Mouse (Mus musculus): ENCODE results near the gene Ehhadh. TPM values are rescaled to one million over a fixed set of nuclear protein-coding genes. Genes with fewer than 3 reads are reported as not detected.
"Not testable (repeated sequence)": the region's sequence is repeated elsewhere in the genome, so short reads cannot be mapped to it uniquely, and the experiment has no call there.

Gene Ehhadh
- polyA plus RNA-seq, 1 experiment = 3.8 TPM

DNA sequence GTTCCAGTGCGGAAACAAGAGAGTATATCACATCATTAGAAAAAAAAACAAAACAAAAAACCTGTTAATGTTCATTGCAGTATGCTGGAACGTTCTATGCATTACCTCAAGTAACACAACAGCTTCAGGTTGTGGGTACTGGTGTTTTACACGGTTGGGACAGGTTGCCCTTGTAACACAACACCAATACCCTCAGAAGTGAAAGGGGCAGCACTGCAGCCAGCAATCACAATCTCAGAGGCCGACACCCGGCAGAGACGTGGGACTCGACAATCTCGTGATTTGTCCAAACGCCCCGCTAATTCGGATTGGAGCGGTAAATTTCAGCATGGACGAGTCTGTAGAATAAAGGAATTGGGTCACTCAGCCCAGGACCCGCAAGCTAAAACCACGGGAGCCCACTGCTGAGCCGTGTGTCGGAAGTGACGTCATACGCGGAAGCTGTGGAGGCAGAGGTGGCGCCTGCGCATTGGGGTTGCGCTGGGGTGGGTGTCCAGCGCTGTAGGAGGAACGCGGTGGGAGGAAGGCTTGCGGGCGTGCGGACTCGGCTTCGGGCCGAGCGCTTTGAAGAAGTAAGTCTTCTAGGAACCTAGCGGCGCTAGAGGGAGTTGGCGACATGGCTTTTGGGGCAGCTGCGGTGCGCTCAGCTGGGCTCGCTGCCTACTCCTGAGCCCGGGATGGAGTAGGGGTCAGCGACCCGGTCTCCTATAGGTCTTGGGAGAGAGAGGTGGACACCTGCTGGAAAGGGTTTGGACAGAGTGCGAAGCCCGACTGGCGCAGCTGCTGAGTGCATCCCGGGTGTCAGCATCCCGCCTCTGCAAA, 6.5 kb upstream of the Ehhadh start, which contains the start of gene Map3k13:
TSS of gene Map3k13 (plus strand) at position 472 of the 822 bp plus-strand sequence.
- peak; percentile 94 to 95 for DNase-seq
- H3K27ac ChIP-seq (ENCODE audit: insufficient read depth, low read length) = peak within 1 kb of the TSS; percentile 89
- peak; percentile 98 for TF ChIP-seq POLR2A (IDR thresholded peaks at IDR 0.05; ENCODE audit: borderline replicate concordance, insufficient read depth, low read length)
- TF ChIP-seq CTCF (IDR thresholded peaks at IDR 0.05; ENCODE audit: borderline replicate concordance, insufficient read depth, low read depth, low read length) = no peak; the same call in 1 of the 2 replicates
- H3K4me3 ChIP-seq (replicated peaks; ENCODE audit: insufficient read depth, low read depth, low read length) = peak within 1 kb of the TSS; percentile 96
- H3K4me1 ChIP-seq (ENCODE audit: control insufficient read depth, insufficient read depth, low read length) = peaks cover 8% of the 10 kb centered on the region; the same call in 1 of the 2 replicates
- WGBS = 2% methylated on average over 47 of the region's 47 CpGs
- no peaks in the 10 kb centered on the region for H3K27me3 ChIP-seq (ENCODE audit: control insufficient read depth, insufficient read depth, low read length)

DNA sequence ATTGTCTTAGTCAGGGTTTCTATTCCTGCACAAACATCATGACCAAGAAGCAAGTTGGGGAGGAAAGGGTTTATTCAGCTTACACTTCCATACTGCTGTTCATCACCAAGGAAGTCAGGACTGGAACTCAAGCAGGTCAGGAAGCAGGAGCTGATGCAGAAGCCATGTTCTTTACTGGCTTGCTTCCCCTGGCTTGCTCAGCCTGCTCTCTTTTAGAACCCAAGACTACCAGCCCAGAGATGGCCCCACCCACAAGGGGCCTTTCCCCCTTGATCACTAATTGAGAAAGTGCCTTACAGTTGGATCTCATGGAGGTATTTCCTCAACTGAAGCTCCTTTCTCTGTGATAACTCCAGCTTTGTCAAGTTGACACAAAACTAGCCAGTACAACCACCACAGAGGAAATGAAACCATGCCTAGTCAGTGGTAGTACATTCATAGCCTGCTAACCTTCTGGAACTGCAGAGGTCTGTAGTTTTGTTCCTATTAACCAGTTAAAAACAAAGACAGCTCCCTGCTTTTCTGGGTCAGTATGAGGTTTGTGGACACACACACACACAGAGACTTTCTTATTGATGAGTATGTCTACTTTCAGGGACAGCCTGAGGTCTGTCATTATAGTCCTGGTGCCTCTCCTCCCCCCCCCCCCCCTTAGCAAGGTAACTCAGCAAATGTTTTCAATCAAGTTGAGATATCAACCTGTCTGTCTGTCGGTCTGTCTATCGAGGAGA, 5.6 kb upstream of the Ehhadh start:
- DNase-seq; H3K4me1 ChIP-seq (ENCODE audit: control insufficient read depth, insufficient read depth, low read length); H3K27ac ChIP-seq (ENCODE audit: insufficient read depth, low read length); H3K4me3 ChIP-seq (replicated peaks; ENCODE audit: insufficient read depth, low read depth, low read length); H3K27me3 ChIP-seq (ENCODE audit: control insufficient read depth, insufficient read depth, low read length): not testable (repeated sequence)
- WGBS = 36% methylated on average over 2 of the region's 2 CpGs

DNA sequence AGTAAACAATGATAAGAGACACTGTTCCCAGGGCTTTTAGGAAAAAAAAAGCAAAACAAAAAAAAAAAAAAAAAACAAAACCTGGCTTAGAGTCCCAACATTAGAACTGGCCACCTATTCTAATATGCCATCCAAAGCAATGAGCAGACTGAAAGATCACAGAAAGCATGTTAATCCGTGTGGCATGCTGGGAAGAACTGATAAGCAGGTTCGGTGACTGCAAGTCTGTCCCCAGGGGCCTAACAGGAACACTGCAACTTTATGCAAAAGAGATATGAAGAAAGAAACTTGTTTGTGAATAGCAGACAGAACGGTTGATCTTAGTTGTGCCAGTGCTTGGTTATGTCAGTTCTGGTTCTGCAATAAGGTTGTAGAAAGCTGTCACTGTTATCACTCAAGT, 4.2 kb upstream of the Ehhadh start:
- WGBS = 65% methylated on average over 3 of the region's 3 CpGs
- H3K4me3 ChIP-seq (replicated peaks; ENCODE audit: insufficient read depth, low read depth, low read length) = no peak overlapping the region
- H3K27ac ChIP-seq (ENCODE audit: insufficient read depth, low read length) = no peak overlapping the region
- TF ChIP-seq POLR2A (IDR thresholded peaks at IDR 0.05; ENCODE audit: borderline replicate concordance, insufficient read depth, low read length) = no peak
- TF ChIP-seq CTCF (IDR thresholded peaks at IDR 0.05; ENCODE audit: borderline replicate concordance, insufficient read depth, low read depth, low read length) = no peak
- DNase-seq = no peak
- peaks cover 5% of the 10 kb centered on the region; the same call in 1 of the 2 replicates for H3K4me1 ChIP-seq (ENCODE audit: control insufficient read depth, insufficient read depth, low read length)
- H3K27me3 ChIP-seq (ENCODE audit: control insufficient read depth, insufficient read depth, low read length) = no peaks in the 10 kb centered on the region

- WGBS = 19% methylated on average over 1 of the region's 1 CpGs
- Histone ChIP-seq H3K27ac (ENCODE audit: insufficient read depth, low read length) (no peak overlapping the region), H3K27me3 (ENCODE audit: control insufficient read depth, insufficient read depth, low read length) (no peaks in the 10 kb centered on the region), H3K4me3 (replicated peaks; ENCODE audit: insufficient read depth, low read depth, low read length) (no peak overlapping the region), H3K4me1 (ENCODE audit: control insufficient read depth, insufficient read depth, low read length) (peaks cover under 1% of the 10 kb centered on the region; the same call in 1 of the 2 replicates)
- DNase-seq = no peak
- TF ChIP-seq POLR2A (IDR thresholded peaks at IDR 0.05; ENCODE audit: borderline replicate concordance, insufficient read depth, low read length) (no peak), CTCF (IDR thresholded peaks at IDR 0.05; ENCODE audit: borderline replicate concordance, insufficient read depth, low read depth, low read length) (no peak)
These were observed 2.9 kb upstream of the Ehhadh start for GRCm38 (mm10) chr16:21790469-21790868.

DNA sequence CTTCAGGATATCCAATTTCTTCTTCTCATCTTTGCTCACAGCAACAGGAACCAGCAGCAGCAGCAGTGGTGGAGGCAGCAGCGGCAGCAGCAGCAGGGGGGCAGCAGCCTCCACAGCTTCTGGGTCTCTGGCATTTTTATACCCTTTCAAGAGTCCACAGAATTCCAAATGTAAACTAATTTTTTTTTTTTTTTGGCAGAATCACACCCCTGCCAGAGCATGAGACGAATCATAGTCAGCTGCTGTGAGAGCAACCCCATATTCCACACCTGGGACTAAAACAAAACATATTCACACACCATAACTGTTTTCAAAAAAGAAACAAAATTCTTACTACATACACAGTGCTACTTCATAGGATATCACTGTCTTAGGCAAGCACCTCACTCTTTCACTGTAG, 1.6 kb upstream of the Ehhadh start:
- no peaks in the 10 kb centered on the region for H3K27me3 ChIP-seq (ENCODE audit: control insufficient read depth, insufficient read depth, low read length)
- no peak for DNase-seq
- WGBS = 78% methylated on average over 2 of the region's 2 CpGs

GRCm38 (mm10) chr16:21788581-21788980, 974 bp upstream of the Ehhadh start:
- H3K27me3 ChIP-seq (ENCODE audit: control insufficient read depth, insufficient read depth, low read length) = no peaks in the 10 kb centered on the region
- no peaks in the 10 kb centered on the region for H3K4me1 ChIP-seq (ENCODE audit: control insufficient read depth, insufficient read depth, low read length)
- no peak overlapping the region for H3K4me3 ChIP-seq (replicated peaks; ENCODE audit: insufficient read depth, low read depth, low read length)
- DNase-seq = no peak
- WGBS = 58% methylated on average over 3 of the region's 3 CpGs
- no peak overlapping the region for H3K27ac ChIP-seq (ENCODE audit: insufficient read depth, low read length)
- TF ChIP-seq POLR2A (IDR thresholded peaks at IDR 0.05; ENCODE audit: borderline replicate concordance, insufficient read depth, low read length) (no peak), CTCF (IDR thresholded peaks at IDR 0.05; ENCODE audit: borderline replicate concordance, insufficient read depth, low read depth, low read length) (no peak)

More for the DNA sequence above, 1.6 kb upstream of the Ehhadh start:
- Histone ChIP-seq H3K4me3 (replicated peaks; ENCODE audit: insufficient read depth, low read depth, low read length) (no peak overlapping the region), H3K27ac (ENCODE audit: insufficient read depth, low read length) (no peak overlapping the region), H3K4me1 (ENCODE audit: control insufficient read depth, insufficient read depth, low read length) (no peaks in the 10 kb centered on the region)
- TF ChIP-seq POLR2A (IDR thresholded peaks at IDR 0.05; ENCODE audit: borderline replicate concordance, insufficient read depth, low read length) (no peak), CTCF (IDR thresholded peaks at IDR 0.05; ENCODE audit: borderline replicate concordance, insufficient read depth, low read depth, low read length) (no peak)

DNA sequence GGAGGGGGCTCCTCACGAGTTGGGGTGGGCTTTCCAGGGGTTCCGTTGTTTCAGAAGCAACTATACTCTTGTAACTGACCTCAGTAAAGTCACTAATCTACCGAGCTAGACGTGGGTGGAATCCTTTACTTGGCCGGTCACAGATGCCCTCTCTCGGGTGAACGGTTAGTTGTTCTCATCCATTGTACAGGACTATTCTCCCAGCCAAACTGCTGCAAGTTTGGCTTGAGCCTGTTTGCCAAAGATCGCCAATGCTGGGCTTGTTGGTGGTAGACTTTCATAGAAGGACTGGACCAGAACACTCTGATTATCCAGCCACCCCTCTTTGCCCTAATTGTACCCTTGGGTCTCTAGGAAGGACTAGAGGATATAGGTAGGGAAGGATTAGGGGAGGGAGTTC, 1.3 kb downstream of the Ehhadh start:
- H3K4me1 ChIP-seq (ENCODE audit: control insufficient read depth, insufficient read depth, low read length) = no peaks in the 10 kb centered on the region
- no peak for DNase-seq
- 80% methylated on average over 8 of the region's 8 CpGs for WGBS
- TF ChIP-seq CTCF (IDR thresholded peaks at IDR 0.05; ENCODE audit: borderline replicate concordance, insufficient read depth, low read depth, low read length) (no peak), POLR2A (IDR thresholded peaks at IDR 0.05; ENCODE audit: borderline replicate concordance, insufficient read depth, low read length) (no peak)
- H3K4me3 ChIP-seq (replicated peaks; ENCODE audit: insufficient read depth, low read depth, low read length) = no peak overlapping the region
- no peak overlapping the region for H3K27ac ChIP-seq (ENCODE audit: insufficient read depth, low read length)
- H3K27me3 ChIP-seq (ENCODE audit: control insufficient read depth, insufficient read depth, low read length) = no peaks in the 10 kb centered on the region

DNA sequence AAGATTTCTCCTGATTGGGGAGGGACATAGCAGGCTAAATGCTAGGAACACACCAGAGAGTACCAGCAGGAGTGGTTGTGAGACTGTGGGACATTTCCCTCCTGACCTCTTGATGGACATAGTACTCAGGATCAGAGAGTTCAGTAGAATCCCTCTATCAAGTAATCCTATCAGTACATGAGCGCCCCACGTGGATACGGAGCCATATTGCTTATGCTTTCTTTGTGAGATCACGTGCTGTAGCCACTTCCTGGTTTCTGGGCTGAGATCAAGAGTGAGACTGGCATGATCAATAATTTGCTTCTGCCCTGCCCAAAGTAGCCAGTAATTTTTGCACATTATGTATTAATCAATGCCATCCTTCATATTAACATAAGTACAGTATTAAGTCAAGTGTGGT, 2.6 kb downstream of the Ehhadh start:
- no peak overlapping the region for H3K4me3 ChIP-seq (replicated peaks; ENCODE audit: insufficient read depth, low read depth, low read length)
- H3K27ac ChIP-seq (ENCODE audit: insufficient read depth, low read length) = no peak overlapping the region
- TF ChIP-seq CTCF (IDR thresholded peaks at IDR 0.05; ENCODE audit: borderline replicate concordance, insufficient read depth, low read depth, low read length) (no peak), POLR2A (IDR thresholded peaks at IDR 0.05; ENCODE audit: borderline replicate concordance, insufficient read depth, low read length) (no peak)
- no peak for DNase-seq
- no peaks in the 10 kb centered on the region for H3K4me1 ChIP-seq (ENCODE audit: control insufficient read depth, insufficient read depth, low read length)
- H3K27me3 ChIP-seq (ENCODE audit: control insufficient read depth, insufficient read depth, low read length) = no peaks in the 10 kb centered on the region
- 77% methylated on average over 4 of the region's 4 CpGs for WGBS
